Mouse (Mus musculus) kidney, embryonic 15.5 days (tissue): ENCODE measurements at regions not wholly inside any gene's neighbourhood (a gene's known extent, or its start where the extent isn't known, plus 50 kb on each side); places are given as distances from the start of the nearest gene placed in this dataset.

Source experiments
- ATAC-seq: fragments of 200-750 bp; cut with Nextera tagmentation; replicated peaks from 2 replicates; pipeline ENCODE4 v1.8.0; 2017; ENCODE audit warnings: moderate TSS enrichment; ENCODE audit not compliant: low FRiP score
- H3K27ac ChIP-seq: fragments of 300-500 bp; sonication (generic); 2 replicates; pipeline ENCODE4 v1.5.1; 2015; ENCODE audit warnings: mild to moderate bottlenecking, inconsistent platforms
- H3K27me3 ChIP-seq: fragments of 300-500 bp; sonication (generic); 2 replicates; pipeline ENCODE4 v1.6.1; 2015; ENCODE audit warnings: inconsistent platforms
- H3K36me3 ChIP-seq: fragments of 300-500 bp; sonication (generic); 2 replicates; pipeline ENCODE4 v1.6.1; 2015; ENCODE audit warnings: inconsistent platforms
- H3K4me1 ChIP-seq: fragments of 300-500 bp; sonication (generic); 2 replicates; pipeline ENCODE4 v1.6.1; 2015; ENCODE audit warnings: inconsistent platforms
- H3K4me2 ChIP-seq: fragments of 300-500 bp; sonication (generic); 2 replicates; pipeline ENCODE4 v1.6.1; 2015; ENCODE audit warnings: moderate library complexity, mild to moderate bottlenecking, inconsistent platforms
- H3K4me3 ChIP-seq: fragments of 300-500 bp; sonication (generic); replicated peaks from 2 replicates; pipeline ENCODE4 v1.5.1; 2015; ENCODE audit warnings: mild to moderate bottlenecking, inconsistent platforms
- H3K9ac ChIP-seq: fragments of 300-500 bp; sonication (generic); 2 replicates; pipeline ENCODE4 v1.6.1; 2015; ENCODE audit warnings: mild to moderate bottlenecking, inconsistent platforms
- H3K9me3 ChIP-seq: fragments of 300-500 bp; sonication (generic); replicated peaks from 2 replicates; pipeline ENCODE4 v1.6.1; 2016; ENCODE audit warnings: inconsistent platforms
- WGBS: fragments of 180-500 bp; shearing (Covaris S2); methylation state at CpG from one replicate; pipeline ENCODE4 v1.1.7; 2015; ENCODE audit warnings: mixed read lengths; 5-methylcytosine and 5-hydroxymethylcytosine counted together

- no peak overlapping the region for H3K27ac ChIP-seq
- WGBS, result 29% methylated on average over 3 of the region's 3 CpGs
- no peak for ATAC-seq
- no peaks in the 10 kb centered on the region for H3K4me1 ChIP-seq
- H3K4me2 ChIP-seq, result no peak overlapping the region
- H3K36me3 ChIP-seq, result no peaks in the 10 kb centered on the region
- no peak overlapping the region for H3K4me3 ChIP-seq
- no peaks in the 10 kb centered on the region for H3K27me3 ChIP-seq
- no peak overlapping the region for H3K9ac ChIP-seq
- H3K9me3 ChIP-seq, result no peaks in the 10 kb centered on the region
Measured at GRCm38 (mm10) chr5:44863887-44864286, 64.4 kb upstream of the Ldb2 start.

DNA sequence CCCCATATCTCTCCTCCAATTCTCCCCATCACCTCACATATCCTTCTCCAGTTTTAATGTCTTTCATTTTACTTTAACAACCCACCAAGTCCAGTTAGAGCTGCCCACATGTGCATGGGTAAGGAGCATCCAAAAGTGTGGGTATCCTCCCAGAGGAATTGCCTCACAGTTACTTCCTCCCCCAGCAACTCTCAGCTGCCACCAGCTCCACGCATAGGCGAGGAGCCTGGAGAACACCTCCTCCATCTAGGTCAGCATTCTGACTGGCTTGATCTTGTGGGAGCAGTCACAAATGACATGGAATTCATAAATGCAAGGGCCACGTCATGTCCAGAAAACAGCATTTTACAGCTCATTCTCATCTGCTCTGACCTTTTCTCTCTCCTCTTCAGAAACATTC lies 63.9 kb upstream of the Ldb2 start:
- WGBS, result 69% methylated on average over 3 of the region's 3 CpGs
- H3K4me2 ChIP-seq, result no peak overlapping the region
- H3K27ac ChIP-seq, result no peak overlapping the region
- H3K4me3 ChIP-seq, result no peak overlapping the region
- no peak for ATAC-seq
- H3K4me1 ChIP-seq, result no peaks in the 10 kb centered on the region
- no peaks in the 10 kb centered on the region for H3K27me3 ChIP-seq
- H3K9me3 ChIP-seq, result no peaks in the 10 kb centered on the region
- H3K9ac ChIP-seq, result no peak overlapping the region
- no peaks in the 10 kb centered on the region for H3K36me3 ChIP-seq

GRCm38 (mm10) chr5:44854189-44854588 lies 54.7 kb upstream of the Ldb2 start:
- WGBS, result 75% methylated on average over 4 of the region's 4 CpGs
- Histone ChIP-seq H3K4me3 (no peak overlapping the region), H3K27ac (no peak overlapping the region)

More at GRCm38 (mm10) chr5:44854189-44854588, 54.7 kb upstream of the Ldb2 start:
- H3K9me3 ChIP-seq, result no peaks in the 10 kb centered on the region
- no peaks in the 10 kb centered on the region for H3K27me3 ChIP-seq
- H3K9ac ChIP-seq, result no peak overlapping the region
- H3K4me2 ChIP-seq, result no peak overlapping the region
- no peak for ATAC-seq
- no peaks in the 10 kb centered on the region for H3K36me3 ChIP-seq
- no peaks in the 10 kb centered on the region for H3K4me1 ChIP-seq
